Mouse (Mus musculus) lung, postnatal 0 days (tissue): ENCODE results near the gene Arhgap21. TPM values are rescaled to one million over a fixed set of nuclear protein-coding genes. Genes with fewer than 3 reads are reported as not detected.

ENCODE experiments used
- ATAC-seq: fragments of 200-750 bp; cut with Nextera tagmentation; 2 replicates; pipeline ENCODE4 v1.8.0; 2017; ENCODE audit warnings: moderate library complexity
- DNase-seq: peaks from one replicate; pipeline ENCODE4 v3.0.0-alpha.2; 2016; ENCODE audit warnings: low spot score
- H3K27ac ChIP-seq: fragments of 300-500 bp; sonication (generic); 2 replicates; pipeline ENCODE4 v1.5.1; 2014; ENCODE audit warnings: antibody characterized with exemption, mild to moderate bottlenecking, low read length, mixed read lengths
- H3K27me3 ChIP-seq: fragments of 300-500 bp; sonication (generic); replicated peaks from 2 replicates; pipeline ENCODE4 v1.6.1; 2014; ENCODE audit warnings: low read length, mixed read lengths; ENCODE audit not compliant: insufficient read depth
- H3K36me3 ChIP-seq: fragments of 300-500 bp; sonication (generic); 2 replicates; pipeline ENCODE4 v1.6.1; 2014; ENCODE audit warnings: low read length, mixed read lengths; ENCODE audit not compliant: insufficient read depth
- H3K4me1 ChIP-seq: fragments of 300-500 bp; sonication (generic); 2 replicates; pipeline ENCODE4 v1.6.1; 2014; ENCODE audit warnings: antibody characterized with exemption, low read depth, low read length, mixed read lengths; ENCODE audit not compliant: insufficient read depth
- H3K4me2 ChIP-seq: fragments of 300-500 bp; sonication (generic); replicated peaks from 2 replicates; pipeline ENCODE4 v1.6.1; 2014; ENCODE audit warnings: low read depth, mild to moderate bottlenecking, low read length, moderate library complexity, mixed read lengths
- H3K4me3 ChIP-seq: fragments of 300-500 bp; sonication (generic); 2 replicates; pipeline ENCODE4 v1.5.1; 2014; ENCODE audit warnings: low read depth, low read length
- H3K9ac ChIP-seq: fragments of 300-500 bp; sonication (generic); replicated peaks from 2 replicates; pipeline ENCODE4 v1.6.1; 2014; ENCODE audit warnings: low read depth, mild to moderate bottlenecking
- H3K9me3 ChIP-seq: fragments of 300-500 bp; sonication (generic); 2 replicates; pipeline ENCODE4 v1.6.1; 2016; ENCODE audit warnings: low read length, mixed read lengths
- CTCF ChIP-seq: IDR thresholded peaks from 2 replicates; pipeline ENCODE4 v1.5.1; 2016; ENCODE audit warnings: antibody characterized with exemption, mild to moderate bottlenecking
- EP300 ChIP-seq: IDR thresholded peaks from 2 replicates; pipeline ENCODE4 v1.6.1; 2016; ENCODE audit warnings: antibody characterized with exemption, mild to moderate bottlenecking, control low read depth
- WGBS: fragments of 180-500 bp; shearing (Covaris S2); extraction: QIAGEN DNeasy Blood & Tissue Kit; methylation state at CpG from one replicate; pipeline ENCODE4 v1.1.7; 2014; 5-methylcytosine and 5-hydroxymethylcytosine counted together
- polyA plus RNA-seq: library from polyadenylated mRNA; unstranded; fragments of >200 nt; fragmentation: Nextera tagmentation; extraction: Ambion mirVana; gene quantifications from 2 replicates; pipeline ENCODE4 v1.2.1, GENCODE M21; 2015

The Arhgap21 gene
- 9.9 and 10.9 TPM in 2 replicates for polyA plus RNA-seq

GRCm38 (mm10) chr2:20968441-20969200, at the start of gene Arhgap21:
TSS of gene Arhgap21 (minus strand) at chr2:20968881.
- Histone ChIP-seq H3K27me3 (no peaks in the 10 kb centered on the region), H3K4me3 (peak within 1 kb of the TSS; percentile 95), H3K4me2 (peak within 1 kb of the TSS; percentile 88), H3K36me3 (no peaks in the 10 kb centered on the region), H3K4me1 (peaks cover 13% of the 10 kb centered on the region), H3K9me3 (no peaks in the 10 kb centered on the region), H3K9ac (peak within 1 kb of the TSS; percentile 86), H3K27ac (peak within 1 kb of the TSS; percentile 98)
- ATAC-seq: peak; percentile 75
- 2% methylated on average over 35 of the region's 102 CpGs for WGBS
- TF ChIP-seq CTCF: no peak
- no peak for TF ChIP-seq EP300
- DNase-seq: peak; percentile 90

GRCm38 (mm10) chr2:21016589-21016988, 47.9 kb upstream of the Arhgap21 start:
- no peak for ATAC-seq

GRCm38 (mm10) chr2:21010806-21011397, 42.2 kb upstream of the Arhgap21 start:
- no peak overlapping the region for H3K4me2 ChIP-seq
- no peaks in the 10 kb centered on the region for H3K36me3 ChIP-seq
- DNase-seq: no peak
- no peaks in the 10 kb centered on the region for H3K9me3 ChIP-seq
- H3K9ac ChIP-seq: no peak overlapping the region
- 78% methylated on average over 11 of the region's 11 CpGs for WGBS
- H3K4me3 ChIP-seq: no peak overlapping the region
- no peak for TF ChIP-seq EP300
- no peak for TF ChIP-seq CTCF
- no peak overlapping the region for H3K27ac ChIP-seq
- ATAC-seq: no peak
- H3K4me1 ChIP-seq: no peaks in the 10 kb centered on the region
- H3K27me3 ChIP-seq: no peaks in the 10 kb centered on the region

More at GRCm38 (mm10) chr2:21016589-21016988, 47.9 kb upstream of the Arhgap21 start:
- no peak overlapping the region for H3K9ac ChIP-seq
- no peak overlapping the region for H3K27ac ChIP-seq
- no peaks in the 10 kb centered on the region for H3K27me3 ChIP-seq
- no peak overlapping the region for H3K4me3 ChIP-seq
- no peaks in the 10 kb centered on the region for H3K9me3 ChIP-seq
- DNase-seq: peak; percentile 24
- H3K36me3 ChIP-seq: no peaks in the 10 kb centered on the region
- 71% methylated on average over 7 of the region's 7 CpGs for whole genome bisulfite sequencing
- no peak overlapping the region for H3K4me2 ChIP-seq
- no peaks in the 10 kb centered on the region for H3K4me1 ChIP-seq
- TF ChIP-seq EP300: no peak
- TF ChIP-seq CTCF: no peak

- no peak for DNase-seq
- 65% methylated on average over 9 of the region's 9 CpGs for WGBS
- Histone ChIP-seq H3K27ac (no peak overlapping the region), H3K4me2 (no peak overlapping the region), H3K27me3 (no peaks in the 10 kb centered on the region), H3K9me3 (no peaks in the 10 kb centered on the region), H3K4me1 (no peaks in the 10 kb centered on the region), H3K9ac (no peak overlapping the region), H3K36me3 (no peaks in the 10 kb centered on the region), H3K4me3 (no peak overlapping the region)
- no peak for ATAC-seq
- TF ChIP-seq EP300: no peak
- no peak for TF ChIP-seq CTCF
Measured at GRCm38 (mm10) chr2:21010219-21010618, 41.5 kb upstream of the Arhgap21 start.

- no peak overlapping the region; the same call in 1 of the 2 replicates for H3K4me2 ChIP-seq
Measured at GRCm38 (mm10) chr2:21009258-21010140, 40.8 kb upstream of the Arhgap21 start.

GRCm38 (mm10) chr2:21002538-21002937, 33.9 kb upstream of the Arhgap21 start:
- TF ChIP-seq CTCF (no peak), EP300 (no peak)
- no peaks in the 10 kb centered on the region for H3K9me3 ChIP-seq
- no peak overlapping the region for H3K4me2 ChIP-seq
- H3K4me1 ChIP-seq: no peaks in the 10 kb centered on the region
- no peaks in the 10 kb centered on the region for H3K27me3 ChIP-seq
- H3K4me3 ChIP-seq: no peak overlapping the region
- WGBS: 66% methylated on average over 8 of the region's 8 CpGs
- no peak for DNase-seq
- no peak for ATAC-seq
- no peak overlapping the region for H3K9ac ChIP-seq
- no peak overlapping the region for H3K27ac ChIP-seq
- no peaks in the 10 kb centered on the region for H3K36me3 ChIP-seq

More at GRCm38 (mm10) chr2:21009258-21010140, 40.8 kb upstream of the Arhgap21 start:
- Histone ChIP-seq H3K9ac (no peak overlapping the region), H3K27me3 (no peaks in the 10 kb centered on the region), H3K9me3 (no peaks in the 10 kb centered on the region), H3K36me3 (no peaks in the 10 kb centered on the region), H3K27ac (no peak overlapping the region), H3K4me1 (no peaks in the 10 kb centered on the region), H3K4me3 (no peak overlapping the region)
- no peak for DNase-seq
- TF ChIP-seq EP300: no peak
- TF ChIP-seq CTCF: peak; percentile 14; the same call in 1 of the 2 replicates
- 26% methylated on average over 16 of the region's 16 CpGs for WGBS
- ATAC-seq: no peak
